18 mouse cellular contexts compared by ENCODE assay signal in the genomic region with DNA sequence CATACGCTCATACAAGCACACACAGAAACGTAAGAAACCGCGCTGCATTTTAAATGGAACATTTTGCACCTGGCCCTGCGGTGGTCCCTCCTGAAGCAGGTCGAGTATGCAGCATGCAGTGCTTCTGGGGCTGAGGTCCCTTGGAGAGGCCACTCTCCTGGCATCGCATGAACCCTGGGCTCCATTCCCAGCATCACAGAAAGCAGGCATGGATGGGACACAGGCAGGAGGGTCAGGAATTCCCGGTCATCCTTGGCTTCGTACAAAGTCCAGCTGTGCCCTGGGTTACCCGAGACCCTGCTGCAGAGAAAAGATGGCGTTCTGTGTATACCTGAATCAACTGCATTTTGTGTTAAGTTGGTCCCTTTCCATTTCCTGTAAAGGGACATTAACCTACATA. TPM values are rescaled to one million over a fixed set of nuclear protein-coding genes. Genes with fewer than 3 reads are reported as not detected.
A peak's percentile ranks its signal among the peaks of the same experiment; 100 is the strongest.
DNase-seq lines count a peak whose midpoint lies in the region; ATAC-seq and TF ChIP-seq lines count a peak whose summit lies in the region.
"Had no signal": no experiment of that assay in that cellular context is flagged by ENCODE, and none has a peak within 500 bp of the region (broad histone marks: within the 10 kb centered on the region; RNA-seq: fewer than 3 reads in every experiment).

No protein-coding gene starts in this region.

- H3K27me3 ChIP-seq in heart, embryonic 13.5 days (replicated peaks), result no peaks in the 10 kb centered on the region
- H3K27me3 ChIP-seq in kidney, embryonic 15.5 days, result no peaks in the 10 kb centered on the region
- H3K27me3 ChIP-seq in kidney, embryonic 14.5 days (ENCODE audit: control insufficient read depth, insufficient read depth, low read length), result no peaks in the 10 kb centered on the region
- no peaks in the 10 kb centered on the region for H3K27me3 ChIP-seq in midbrain, embryonic 13.5 days
- no peaks in the 10 kb centered on the region for H3K27me3 ChIP-seq in midbrain, embryonic 15.5 days (replicated peaks)
- H3K27me3 ChIP-seq: embryonic facial prominence, embryonic 15.5 days; limb, embryonic 15.5 days had no signal

- H3K4me1 ChIP-seq in heart, embryonic 13.5 days, result peaks cover 42% of the 10 kb centered on the region
- H3K4me1 ChIP-seq in kidney, embryonic 15.5 days, result peaks cover 88% of the 10 kb centered on the region
- H3K4me1 ChIP-seq in kidney, embryonic 14.5 days (ENCODE audit: control insufficient read depth, insufficient read depth, low read length), result peaks cover 61% of the 10 kb centered on the region
- H3K4me1 ChIP-seq in midbrain, embryonic 13.5 days (replicated peaks), result peaks cover 82% of the 10 kb centered on the region
- peaks cover 80% of the 10 kb centered on the region for H3K4me1 ChIP-seq in midbrain, embryonic 15.5 days
- H3K4me1 ChIP-seq in olfactory bulb, adult 2 months (ENCODE audit: control insufficient read depth, insufficient read depth, low read length), result peaks cover 69% of the 10 kb centered on the region

- no peak overlapping the region for H3K9ac ChIP-seq in heart, embryonic 13.5 days
- no peak overlapping the region for H3K9ac ChIP-seq in kidney, embryonic 15.5 days
- no peak overlapping the region for H3K9ac ChIP-seq in kidney, embryonic 14.5 days (ENCODE audit: low read depth, low read length)
- H3K9ac ChIP-seq in midbrain, embryonic 13.5 days (replicated peaks), result peak overlapping the region; percentile 12; the same call in 1 of the 2 replicates
- H3K9ac ChIP-seq in midbrain, embryonic 15.5 days, result no peak overlapping the region
- H3K9ac ChIP-seq: embryonic facial prominence, embryonic 15.5 days; limb, embryonic 15.5 days had no signal

- no peak for DNase-seq in heart, postnatal 25 days (ENCODE audit: low spot score)
- DNase-seq: cerebellum, adult 18-20 months; gastrocnemius, postnatal 14 days; lung, postnatal 10 days had no signal

- no peak for TF ChIP-seq POLR2A in olfactory bulb, adult 2 months (IDR thresholded peaks at IDR 0.05; ENCODE audit: insufficient read depth, low read depth, low read length)

- no peak overlapping the region for H3K4me3 ChIP-seq in heart, embryonic 13.5 days
- no peak overlapping the region for H3K4me3 ChIP-seq in kidney, embryonic 15.5 days (replicated peaks)
- H3K4me3 ChIP-seq in kidney, embryonic 14.5 days (ENCODE audit: low read length), result no peak overlapping the region
- H3K4me3 ChIP-seq in midbrain, embryonic 13.5 days (replicated peaks), result no peak overlapping the region
- no peak overlapping the region for H3K4me3 ChIP-seq in midbrain, embryonic 15.5 days
- H3K4me3 ChIP-seq in olfactory bulb, adult 2 months (ENCODE audit: insufficient read depth, low read depth, low read length), result no peak overlapping the region
- H3K4me3 ChIP-seq: embryonic facial prominence, embryonic 15.5 days; heart, adult 2 months; limb, embryonic 15.5 days had no signal

- H3K9me3 ChIP-seq in heart, embryonic 13.5 days, result no peaks in the 10 kb centered on the region
- H3K9me3 ChIP-seq in kidney, embryonic 15.5 days (replicated peaks), result no peaks in the 10 kb centered on the region
- H3K9me3 ChIP-seq in kidney, embryonic 14.5 days (ENCODE audit: control insufficient read depth, low read length), result no peaks in the 10 kb centered on the region
- H3K9me3 ChIP-seq in midbrain, embryonic 13.5 days, result no peaks in the 10 kb centered on the region
- no peaks in the 10 kb centered on the region for H3K9me3 ChIP-seq in midbrain, embryonic 15.5 days
- H3K9me3 ChIP-seq: embryonic facial prominence, embryonic 15.5 days; limb, embryonic 15.5 days had no signal

- 80% methylated on average over 11 of the region's 11 CpGs for WGBS in heart, embryonic 13.5 days
- 65% methylated on average over 11 of the region's 11 CpGs for WGBS in kidney, embryonic 15.5 days
- 68% methylated on average over 11 of the region's 11 CpGs for WGBS in kidney, embryonic 14.5 days
- 86% methylated on average over 11 of the region's 11 CpGs for WGBS in midbrain, embryonic 13.5 days
- 81% methylated on average over 11 of the region's 11 CpGs for WGBS in midbrain, embryonic 15.5 days
- WGBS in olfactory bulb, adult 2 months, result 40% methylated on average over 11 of the region's 11 CpGs

- ATAC-seq in heart, embryonic 13.5 days (ENCODE audit: extremely low read depth, insufficient number of reproducible peaks, low FRiP score, low TSS enrichment), result no peak
- no peak for ATAC-seq in kidney, embryonic 15.5 days (replicated peaks; ENCODE audit: low FRiP score)
- ATAC-seq in kidney, embryonic 14.5 days (ENCODE audit: low FRiP score, low TSS enrichment), result no peak
- no peak for ATAC-seq in midbrain, embryonic 13.5 days
- no peak for ATAC-seq in midbrain, embryonic 15.5 days (replicated peaks)

- peak overlapping the region; percentile 32; the same call in 1 of the 2 replicates for H3K27ac ChIP-seq in heart, embryonic 13.5 days (replicated peaks)
- peak overlapping the region; percentile 43; the same call in 1 of the 2 replicates for H3K27ac ChIP-seq in kidney, embryonic 15.5 days
- no peak overlapping the region for H3K27ac ChIP-seq in kidney, embryonic 14.5 days (ENCODE audit: low read depth, low read length)
- peak overlapping the region; percentile 45 for H3K27ac ChIP-seq in midbrain, embryonic 13.5 days
- no peak overlapping the region for H3K27ac ChIP-seq in midbrain, embryonic 15.5 days
- peak overlapping the region; percentile 60 for H3K27ac ChIP-seq in olfactory bulb, adult 2 months (ENCODE audit: insufficient read depth, low read depth, low read length)
- H3K27ac ChIP-seq: embryonic facial prominence, embryonic 15.5 days; heart, adult 2 months; limb, embryonic 15.5 days had no signal

- H3K36me3 ChIP-seq in heart, embryonic 13.5 days, result no peaks in the 10 kb centered on the region
- 0 out of 2 replicates have a peak, but pooled peaks cover 3% of the 10 kb centered on the region for H3K36me3 ChIP-seq in kidney, embryonic 15.5 days
- no peaks in the 10 kb centered on the region for H3K36me3 ChIP-seq in kidney, embryonic 14.5 days (ENCODE audit: control insufficient read depth, insufficient read depth, low read length)
- H3K36me3 ChIP-seq in midbrain, embryonic 13.5 days, result no peaks in the 10 kb centered on the region; the same call in 1 of the 2 replicates
- no peaks in the 10 kb centered on the region for H3K36me3 ChIP-seq in midbrain, embryonic 15.5 days (replicated peaks)
- H3K36me3 ChIP-seq: embryonic facial prominence, embryonic 15.5 days; limb, embryonic 15.5 days had no signal

- no peak for TF ChIP-seq CTCF in olfactory bulb, adult 2 months (IDR thresholded peaks at IDR 0.05; ENCODE audit: insufficient read depth, low read depth, low read length)

- no peak overlapping the region for H3K4me2 ChIP-seq in heart, embryonic 13.5 days
- H3K4me2 ChIP-seq in kidney, embryonic 15.5 days, result no peak overlapping the region
- H3K4me2 ChIP-seq in kidney, embryonic 14.5 days (replicated peaks; ENCODE audit: low read depth, low read length), result no peak overlapping the region
- no peak overlapping the region for H3K4me2 ChIP-seq in midbrain, embryonic 13.5 days (replicated peaks)
- H3K4me2 ChIP-seq in midbrain, embryonic 15.5 days, result no peak overlapping the region
- H3K4me2 ChIP-seq: embryonic facial prominence, embryonic 15.5 days; limb, embryonic 15.5 days had no signal

- intact Hi-C loops in heart, postnatal 25 days (cut with DNase I), result no loop called here

RNA-seq across cellular contexts. Expression of a gene that starts 7.1 kb away (rescaled TPM):
- polyA plus RNA-seq in heart, embryonic 13.5 days (2015; fragmentation: Nextera tagmentation; extraction: Ambion mirVana), result 67.1 and 69.3 TPM in 2 replicates
- 10 to 100 TPM; 70.3 to 77.3 TPM for total RNA-seq in heart, postnatal 25 days (2021)
- polyA plus RNA-seq in kidney, embryonic 15.5 days (2015; fragmentation: Nextera tagmentation; extraction: Ambion mirVana), result 144 and 158 TPM in 2 replicates
- 101 and 136 TPM in 2 replicates for polyA plus RNA-seq in kidney, embryonic 14.5 days (2014; fragmentation: Nextera tagmentation; extraction: Ambion mirVana)
- polyA plus RNA-seq in midbrain, embryonic 13.5 days (2015; fragmentation: Nextera tagmentation; extraction: Ambion mirVana), result 246 and 261 TPM in 2 replicates
- polyA plus RNA-seq in midbrain, embryonic 15.5 days (2015; fragmentation: Nextera tagmentation; extraction: Ambion mirVana), result 337 and 348 TPM in 2 replicates
- not detected in 2 replicates for polyA plus RNA-seq in olfactory bulb, adult 2 months (2012; ENCODE audit: insufficient read depth, insufficient read length, low replicate concordance, missing spikeins)

RNA-seq across cellular contexts. Expression of a gene that starts 9.7 kb away (rescaled TPM):
- polyA plus RNA-seq in heart, embryonic 13.5 days (2015; fragmentation: Nextera tagmentation; extraction: Ambion mirVana), result 0.51 TPM in 1 of 2 replicates, not detected in the other
- total RNA-seq in heart, postnatal 25 days (2021), result not detected
- polyA plus RNA-seq in kidney, embryonic 15.5 days (2015; fragmentation: Nextera tagmentation; extraction: Ambion mirVana), result 0.29 TPM in 1 of 2 replicates, not detected in the other
- not detected in 2 replicates for polyA plus RNA-seq in kidney, embryonic 14.5 days (2014; fragmentation: Nextera tagmentation; extraction: Ambion mirVana)
- polyA plus RNA-seq in midbrain, embryonic 13.5 days (2015; fragmentation: Nextera tagmentation; extraction: Ambion mirVana), result not detected in 2 replicates
- 0.17 TPM in 1 of 2 replicates, not detected in the other for polyA plus RNA-seq in midbrain, embryonic 15.5 days (2015; fragmentation: Nextera tagmentation; extraction: Ambion mirVana)
- polyA plus RNA-seq in olfactory bulb, adult 2 months (2012; ENCODE audit: insufficient read depth, insufficient read length, low replicate concordance, missing spikeins), result not detected in 2 replicates
- total RNA-seq: adrenal gland, adult 18-20 months; gastrocnemius, postnatal 14 days; heart, adult 2 months; monocyte, adult 5-6 weeks had no signal
- polyA plus RNA-seq: C2C12; embryonic facial prominence, embryonic 15.5 days; neural tube, embryonic 11.5 days had no signal

RNA-seq across cellular contexts. Expression of a gene that starts 20.3 kb away (rescaled TPM):
- 1.2 and 1.4 TPM in 2 replicates for polyA plus RNA-seq in heart, embryonic 13.5 days (2015; fragmentation: Nextera tagmentation; extraction: Ambion mirVana)
- total RNA-seq in heart, postnatal 25 days (2021), result under 1 TPM; 0.59 to 0.70 TPM
- 14.9 and 15.2 TPM in 2 replicates for polyA plus RNA-seq in kidney, embryonic 15.5 days (2015; fragmentation: Nextera tagmentation; extraction: Ambion mirVana)
- polyA plus RNA-seq in kidney, embryonic 14.5 days (2014; fragmentation: Nextera tagmentation; extraction: Ambion mirVana), result 4.1 and 9.0 TPM in 2 replicates
- polyA plus RNA-seq in midbrain, embryonic 13.5 days (2015; fragmentation: Nextera tagmentation; extraction: Ambion mirVana), result 0.36 and 0.85 TPM in 2 replicates
- 0.23 and 0.85 TPM in 2 replicates for polyA plus RNA-seq in midbrain, embryonic 15.5 days (2015; fragmentation: Nextera tagmentation; extraction: Ambion mirVana)
- not detected in 2 replicates for polyA plus RNA-seq in olfactory bulb, adult 2 months (2012; ENCODE audit: insufficient read depth, insufficient read length, low replicate concordance, missing spikeins)
- total RNA-seq: megakaryocyte, adult 5-6 weeks; monocyte, adult 5-6 weeks had no signal
- polyA plus RNA-seq: C2C12 had no signal

RNA-seq across cellular contexts. Expression of a gene that starts 23.4 kb away (rescaled TPM):
- 23.8 and 27.3 TPM in 2 replicates for polyA plus RNA-seq in heart, embryonic 13.5 days (2015; fragmentation: Nextera tagmentation; extraction: Ambion mirVana)
- 1 to 10 TPM; 2.9 to 4.2 TPM for total RNA-seq in heart, postnatal 25 days (2021)
- polyA plus RNA-seq in kidney, embryonic 15.5 days (2015; fragmentation: Nextera tagmentation; extraction: Ambion mirVana), result 15.3 and 15.6 TPM in 2 replicates
- polyA plus RNA-seq in kidney, embryonic 14.5 days (2014; fragmentation: Nextera tagmentation; extraction: Ambion mirVana), result 4.9 and 8.2 TPM in 2 replicates
- 0.63 and 1.1 TPM in 2 replicates for polyA plus RNA-seq in midbrain, embryonic 13.5 days (2015; fragmentation: Nextera tagmentation; extraction: Ambion mirVana)
- polyA plus RNA-seq in midbrain, embryonic 15.5 days (2015; fragmentation: Nextera tagmentation; extraction: Ambion mirVana), result 1.9 and 2.0 TPM in 2 replicates
- polyA plus RNA-seq in olfactory bulb, adult 2 months (2012; ENCODE audit: insufficient read depth, insufficient read length, low replicate concordance, missing spikeins), result not detected in 2 replicates

RNA-seq across cellular contexts. Expression of a gene that starts 33.8 kb away (rescaled TPM):
- 61.4 and 66.3 TPM in 2 replicates for polyA plus RNA-seq in heart, embryonic 13.5 days (2015; fragmentation: Nextera tagmentation; extraction: Ambion mirVana)
- total RNA-seq in heart, postnatal 25 days (2021), result 10 to 100 TPM; 21.2 to 22.8 TPM
- polyA plus RNA-seq in kidney, embryonic 15.5 days (2015; fragmentation: Nextera tagmentation; extraction: Ambion mirVana), result 88.5 and 102 TPM in 2 replicates
- 95.9 and 104 TPM in 2 replicates for polyA plus RNA-seq in kidney, embryonic 14.5 days (2014; fragmentation: Nextera tagmentation; extraction: Ambion mirVana)
- polyA plus RNA-seq in midbrain, embryonic 13.5 days (2015; fragmentation: Nextera tagmentation; extraction: Ambion mirVana), result 71.5 and 82.3 TPM in 2 replicates
- 109 and 117 TPM in 2 replicates for polyA plus RNA-seq in midbrain, embryonic 15.5 days (2015; fragmentation: Nextera tagmentation; extraction: Ambion mirVana)
- polyA plus RNA-seq in olfactory bulb, adult 2 months (2012; ENCODE audit: insufficient read depth, insufficient read length, low replicate concordance, missing spikeins), result not detected in 2 replicates

Comparison
In these comparisons a context has a peak if more than half of its experiments do, and no peak if none do; other contexts are left out.
1. H3K27ac ChIP-seq: peak in heart, embryonic 13.5 days (single experiment), kidney, embryonic 15.5 days (single experiment), midbrain, embryonic 13.5 days (single experiment) and olfactory bulb, adult 2 months (single experiment); none in kidney, embryonic 14.5 days (single experiment) and midbrain, embryonic 15.5 days (single experiment).